Mouse (Mus musculus) liver, postnatal 0 days (tissue): Measurements from ENCODE around the gene Aicda.

Experiments used
- CTCF ChIP-seq: sonication (generic); IDR thresholded peaks from 2 replicates; pipeline ENCODE4 v1.5.1; 2016; ENCODE audit warnings: antibody characterized with exemption, low read depth
- EP300 ChIP-seq: IDR thresholded peaks from 2 replicates; pipeline ENCODE4 v1.6.1; 2016; ENCODE audit warnings: antibody characterized with exemption, low read depth, mild to moderate bottlenecking

- no peak for TF ChIP-seq CTCF
- TF ChIP-seq EP300, result no peak
Measured at GRCm38 (mm10) chr6:122579086-122579485, 25.5 kb downstream of the Aicda start.
